Mouse (Mus musculus): ENCODE measurements around the gene Ankrd34c. TPM values are rescaled to one million over a fixed set of nuclear protein-coding genes. Genes with fewer than 3 reads are reported as not detected.

Ankrd34c gene
- polyA plus RNA-seq, 1 experiment from 2014 or later: not detected

Other genes starting within 250 kb of the Ankrd34c start
- 0.02 and 0.05 TPM in 2 replicates for gene Minar1, start 115.3 kb downstream of the Ankrd34c start, polyA plus RNA-seq (2015; fragmentation: Nextera tagmentation; extraction: Ambion mirVana)
- 104 and 108 TPM in 2 replicates for gene Tmed3, start 33.4 kb downstream of the Ankrd34c start, polyA plus RNA-seq (2015; fragmentation: Nextera tagmentation; extraction: Ambion mirVana)
- gene Rasgrf1, start 171.4 kb upstream of the Ankrd34c start, polyA plus RNA-seq (2015; fragmentation: Nextera tagmentation; extraction: Ambion mirVana): 0.70 and 0.83 TPM in 2 replicates

Data from lung, embryonic 15.5 days (tissue).